Mouse (Mus musculus) monocyte, adult 2 months (primary cell): ENCODE measurements around the gene Gpr83.
"Not testable (repeated sequence)": the region's sequence is repeated elsewhere in the genome, so short reads cannot be mapped to it uniquely, and the experiment has no call there.

Experiments
- DNase-seq, 2 experiments: peaks; one replicate each; pipeline ENCODE4 v3.0.0; 2022; ENCODE audit warnings: low spot score in 2 of 2, low read depth in 1 of 2

The Gpr83 gene

GRCm38 (mm10) chr9:14868326-14868725 lies 8.3 kb downstream of the Gpr83 start:
- no peak for DNase-seq

GRCm38 (mm10) chr9:14870377-14870776 lies 10.4 kb downstream of the Gpr83 start:
- DNase-seq = no peak

- no peak for DNase-seq
These were observed 10.8 kb downstream of the Gpr83 start for GRCm38 (mm10) chr9:14870802-14871201.

GRCm38 (mm10) chr9:14871536-14871935 lies 11.5 kb downstream of the Gpr83 start:
- DNase-seq = no peak

- no peak for DNase-seq
These were observed 12.3 kb downstream of the Gpr83 start for GRCm38 (mm10) chr9:14872181-14872930.

- DNase-seq = no peak
These were observed 15.9 kb downstream of the Gpr83 start for GRCm38 (mm10) chr9:14875743-14876507.

- DNase-seq = not testable (repeated sequence)
These were observed 16.6 kb downstream of the Gpr83 start for GRCm38 (mm10) chr9:14876566-14876965.

GRCm38 (mm10) chr9:14884641-14885040 lies 24.6 kb downstream of the Gpr83 start:
- no peak for DNase-seq

- no peak for DNase-seq
These were observed 25.1 kb downstream of the Gpr83 start for GRCm38 (mm10) chr9:14885151-14885550.

- DNase-seq = no peak
These were observed 25.9 kb downstream of the Gpr83 start for GRCm38 (mm10) chr9:14885954-14886353.

GRCm38 (mm10) chr9:14887787-14888382 lies 27.9 kb downstream of the Gpr83 start:
- DNase-seq = no peak

GRCm38 (mm10) chr9:14888671-14889070 lies 28.7 kb downstream of the Gpr83 start:
- no peak for DNase-seq

- no peak for DNase-seq
These were observed 30.7 kb downstream of the Gpr83 start for GRCm38 (mm10) chr9:14890699-14891098.

- DNase-seq = no peak
These were observed 31.9 kb downstream of the Gpr83 start for GRCm38 (mm10) chr9:14891891-14892290.

GRCm38 (mm10) chr9:14893388-14893787 lies 33.4 kb downstream of the Gpr83 start:
- DNase-seq = peak in 1 of 2 experiments; percentile 7

GRCm38 (mm10) chr9:14894628-14895027 lies 34.6 kb downstream of the Gpr83 start:
- DNase-seq = no peak

GRCm38 (mm10) chr9:14895237-14895835 lies 35.3 kb downstream of the Gpr83 start:
- DNase-seq = no peak

GRCm38 (mm10) chr9:14897102-14897501 lies 37.1 kb downstream of the Gpr83 start:
- no peak for DNase-seq

- no peak for DNase-seq
These were observed 41.7 kb downstream of the Gpr83 start for GRCm38 (mm10) chr9:14901757-14902156.

GRCm38 (mm10) chr9:14902416-14902815 lies 42.4 kb downstream of the Gpr83 start:
- no peak for DNase-seq

GRCm38 (mm10) chr9:14903006-14903405 lies 43.0 kb downstream of the Gpr83 start:
- DNase-seq = no peak
